Mouse (Mus musculus): ENCODE measurements around the gene Sh3bp1.

DNA sequence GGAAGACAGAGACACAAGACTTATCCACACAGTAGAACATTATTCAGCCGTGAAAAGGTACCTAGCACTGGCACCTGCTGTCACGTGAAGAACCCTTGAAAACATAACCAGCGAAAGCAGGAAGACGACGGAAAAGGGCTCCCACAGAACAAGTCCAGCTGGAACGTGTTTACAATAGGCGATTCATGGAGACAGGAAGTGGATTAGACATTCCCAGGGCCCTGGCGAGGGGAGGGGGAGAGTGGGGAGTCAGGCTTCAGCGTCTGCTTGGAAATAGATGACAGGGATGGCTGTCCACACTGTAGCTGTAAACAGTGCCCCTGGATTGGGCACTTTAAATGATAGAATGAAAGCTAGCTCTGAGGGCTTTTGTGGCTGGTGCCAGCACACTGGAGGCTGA is 31.2 kb upstream of the Sh3bp1 start:
- TF ChIP-seq CTCF (IDR thresholded peaks at IDR 0.05; ENCODE audit: low read depth) (0 out of 2 replicates have a peak, but pooled peaks have one; percentile 8), EP300 (optimal IDR thresholded peaks at IDR 0.05) (no peak)

Data from stomach, postnatal 0 days (tissue).